Mouse (Mus musculus) NIH3T3 (cell line): ENCODE measurements around the gene Tfcp2.
"Not testable (repeated sequence)": the region's sequence is repeated elsewhere in the genome, so short reads cannot be mapped to it uniquely, and the experiment has no call there.

Experiments used
- DNase-seq: peaks from one replicate; pipeline ENCODE4 v3.0.0-alpha.2; 2012; ENCODE audit warnings: low read depth

Gene Tfcp2

GRCm38 (mm10) chr15:100556378-100556777 is 4.6 kb upstream of the Tfcp2 start:
- DNase-seq, result no peak

DNA sequence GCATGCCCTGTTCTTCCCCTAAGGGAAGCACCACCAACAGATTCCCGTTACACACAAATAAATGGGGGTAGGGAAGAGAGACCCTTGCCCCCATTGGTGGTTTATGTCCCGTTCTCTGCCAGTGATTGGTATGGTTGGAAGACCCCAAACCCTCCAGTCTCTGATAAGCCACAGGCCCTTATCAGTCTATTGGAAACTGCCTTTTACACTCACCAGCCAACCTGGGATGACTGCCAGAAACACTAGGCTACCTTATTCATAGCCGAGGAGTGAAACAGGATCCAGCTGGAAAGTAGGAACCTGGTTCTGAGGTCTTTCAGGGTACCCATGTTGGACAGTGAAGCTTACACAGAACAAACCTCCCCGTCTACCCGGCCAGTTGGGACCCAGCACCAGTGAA is 4.2 kb upstream of the Tfcp2 start:
- peak; percentile 59 for DNase-seq

- DNase-seq, result peak; percentile 50
These were observed 1.5 kb downstream of the Tfcp2 start for GRCm38 (mm10) chr15:100550280-100550679.

DNA sequence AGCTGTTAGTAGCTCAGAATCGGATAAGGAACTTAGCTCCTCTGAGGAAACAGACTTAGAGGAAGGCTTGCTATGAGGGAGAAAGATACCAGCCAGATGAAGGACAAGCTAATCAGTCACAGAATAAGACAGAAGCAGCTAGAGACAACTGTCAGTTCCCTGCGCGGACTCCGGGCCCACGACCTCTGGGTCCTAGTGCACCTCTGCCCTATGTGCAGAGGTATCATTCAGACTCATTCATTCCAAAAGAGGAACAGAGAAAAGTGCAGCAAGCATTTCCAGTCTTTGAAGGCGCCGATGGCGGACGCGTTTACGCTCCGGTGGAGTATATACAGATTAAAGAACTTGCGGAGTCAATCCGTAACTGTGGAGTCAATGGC is 8.2 kb downstream of the Tfcp2 start:
- DNase-seq, result not testable (repeated sequence)

DNA sequence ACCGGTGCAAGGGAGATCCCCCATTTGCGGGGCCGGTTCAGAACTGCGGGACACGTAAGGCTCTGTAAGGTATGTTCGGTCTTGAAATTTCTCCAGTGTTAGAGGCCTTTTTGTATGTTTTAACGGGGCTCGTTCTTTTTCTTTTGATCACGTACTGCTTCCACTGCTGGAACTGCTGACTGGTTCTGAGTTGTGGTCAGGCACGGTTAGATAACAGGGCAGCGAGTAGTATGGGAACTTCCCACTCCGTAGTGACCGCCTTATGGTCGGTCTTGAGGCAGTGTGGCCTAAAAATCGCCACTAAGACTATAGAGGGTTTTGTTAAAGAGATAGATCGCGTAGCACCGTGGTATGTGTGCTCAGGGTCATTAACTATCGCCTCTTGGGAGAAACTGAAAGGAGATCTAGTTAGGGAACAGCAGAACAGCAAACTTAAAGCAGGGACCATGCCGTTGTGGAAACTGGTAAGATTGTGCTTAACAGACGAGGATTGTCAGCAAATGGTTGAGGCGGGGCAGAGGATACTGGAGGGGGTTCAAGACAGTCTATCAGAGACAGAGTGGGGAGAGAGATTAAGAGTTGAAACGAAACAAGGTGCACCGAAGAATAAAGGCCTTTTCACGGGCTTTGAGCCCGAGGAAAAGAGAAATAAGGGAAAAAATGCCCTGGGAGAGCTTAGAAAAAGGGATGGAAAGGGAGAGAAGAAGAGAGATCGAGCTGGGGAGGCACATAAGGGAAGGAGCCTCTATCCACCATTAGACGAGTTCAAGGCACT is 8.7 kb downstream of the Tfcp2 start:
- DNase-seq, result not testable (repeated sequence)

GRCm38 (mm10) chr15:100541426-100541825 is 10.4 kb downstream of the Tfcp2 start:
- no peak for DNase-seq

- DNase-seq, result not testable (repeated sequence)
These were observed 10.8 kb downstream of the Tfcp2 start for GRCm38 (mm10) chr15:100541001-100541400.

DNA sequence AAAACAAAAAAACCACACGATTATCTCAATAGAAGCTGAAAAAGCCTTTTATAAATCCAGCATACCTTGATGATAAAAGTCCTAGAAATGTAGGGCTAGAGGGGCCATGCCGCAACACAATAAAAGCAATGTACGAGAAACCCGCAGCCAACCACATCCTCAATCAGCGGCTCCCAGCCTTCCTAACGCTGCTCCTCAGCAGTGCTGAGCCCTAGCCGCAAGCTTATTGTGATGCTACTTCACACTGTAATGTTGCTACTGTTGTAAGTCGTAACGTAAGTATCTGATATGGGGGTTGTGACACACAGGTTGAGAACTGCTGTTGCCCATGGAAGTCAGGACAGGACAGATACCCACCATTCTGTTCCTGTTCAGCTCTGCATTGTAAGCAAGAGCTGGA is 12.4 kb downstream of the Tfcp2 start:
- DNase-seq, result no peak

DNA sequence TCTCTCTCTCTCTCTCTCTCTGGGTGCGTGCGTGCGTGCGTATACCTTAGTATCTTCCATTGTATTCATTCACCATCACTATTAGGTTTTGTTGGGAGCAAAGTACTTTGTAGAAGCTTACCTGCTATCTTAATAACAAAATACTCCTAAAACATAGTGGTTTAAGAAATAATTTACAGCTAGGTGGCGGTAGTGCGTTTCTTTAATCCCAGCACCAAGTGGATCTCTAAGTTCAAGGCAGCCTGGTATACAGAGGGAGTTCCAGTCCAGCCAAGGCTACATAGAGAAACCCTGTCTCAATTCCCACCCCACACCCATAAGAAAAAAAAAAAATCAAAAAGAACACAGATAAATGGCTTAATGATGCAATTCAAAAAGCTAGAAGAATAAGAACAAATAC is 13.9 kb downstream of the Tfcp2 start:
- peak; percentile 79 for DNase-seq

GRCm38 (mm10) chr15:100527900-100528299 is 23.9 kb downstream of the Tfcp2 start:
- no peak for DNase-seq

GRCm38 (mm10) chr15:100525405-100525804 is 26.4 kb downstream of the Tfcp2 start:
- no peak for DNase-seq

DNA sequence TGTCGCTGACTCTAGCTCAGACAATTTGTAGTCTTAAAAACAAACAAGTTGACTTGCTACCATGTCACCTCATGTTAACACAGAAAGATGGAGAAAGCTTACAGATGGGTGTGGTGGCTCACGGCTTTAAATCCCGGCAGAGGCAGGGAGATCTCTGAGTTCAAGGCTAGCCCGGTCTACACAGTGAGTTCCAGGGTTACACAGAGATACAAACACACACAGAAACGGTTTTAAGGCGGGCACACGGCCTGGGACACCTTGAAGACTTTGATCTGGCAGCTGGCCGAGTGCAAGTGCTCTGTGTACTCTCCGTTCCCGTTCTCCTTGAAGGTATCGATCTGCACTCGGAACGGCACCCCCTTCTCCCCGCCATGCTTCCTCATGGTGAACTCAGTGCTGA is 31.5 kb downstream of the Tfcp2 start:
- DNase-seq, result no peak

- no peak for DNase-seq
These were observed 36.7 kb downstream of the Tfcp2 start for GRCm38 (mm10) chr15:100515121-100515520.

DNA sequence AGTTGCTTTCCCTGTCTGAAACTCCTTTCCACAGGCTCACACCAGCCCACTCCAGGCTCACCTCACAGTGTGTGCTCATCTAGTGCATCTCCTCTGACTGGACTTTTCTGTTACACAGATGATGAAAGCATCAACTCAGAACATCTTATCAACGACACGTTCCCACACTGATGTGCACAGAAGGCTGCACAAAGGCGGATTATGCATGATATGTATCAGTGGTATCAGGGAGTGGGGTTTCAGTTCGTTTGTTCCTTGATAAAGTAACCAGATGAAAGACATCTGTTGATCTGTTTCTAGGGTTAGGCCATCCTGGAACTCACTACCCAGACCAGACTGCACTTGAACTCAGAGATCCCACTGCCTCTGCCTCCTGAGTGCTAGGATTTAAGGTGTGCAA is 38.4 kb downstream of the Tfcp2 start:
- DNase-seq, result no peak

DNA sequence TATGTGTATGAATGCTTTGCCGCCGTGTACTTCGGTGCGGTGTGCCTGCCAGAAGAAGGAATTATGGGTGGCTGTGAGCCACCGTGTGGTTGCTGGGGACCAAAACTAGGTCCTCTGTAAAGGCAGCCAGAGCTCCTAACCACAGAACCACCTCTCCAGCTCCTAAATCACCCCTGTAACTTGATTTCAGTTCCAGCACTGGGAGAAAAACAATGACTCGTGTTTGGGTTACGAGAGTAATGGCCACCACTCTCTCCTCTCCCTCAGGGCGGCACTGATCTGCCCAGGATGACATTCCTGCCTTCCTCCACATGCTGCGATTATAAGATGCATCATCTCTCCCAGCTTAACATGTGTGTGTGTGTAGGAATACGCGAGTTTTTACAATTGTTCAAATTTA is 41.7 kb downstream of the Tfcp2 start:
- DNase-seq, result peak; percentile 52

- peak; percentile 51 for DNase-seq
These were observed 43.2 kb downstream of the Tfcp2 start for GRCm38 (mm10) chr15:100508454-100509167.

DNA sequence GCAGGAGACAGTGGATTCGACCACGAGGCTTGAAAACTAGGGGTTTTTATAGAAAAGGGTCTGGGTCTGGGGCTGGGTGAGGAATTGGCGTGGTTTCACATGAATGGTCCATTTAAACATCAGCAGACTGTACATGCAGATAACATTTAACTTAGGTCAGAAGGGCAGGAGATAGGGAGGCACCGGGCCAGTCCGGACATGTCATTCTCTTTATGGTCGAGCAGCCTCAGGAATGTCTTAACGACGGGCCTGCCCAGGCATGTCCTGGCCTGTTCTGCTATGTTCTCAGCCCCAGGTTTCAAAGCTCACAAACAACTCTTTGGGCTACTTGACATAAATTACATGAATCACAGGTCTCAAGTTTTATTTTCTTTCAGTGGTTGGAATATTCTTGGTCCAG is 52.3 kb downstream of the Tfcp2 start:
- not testable (repeated sequence) for DNase-seq

DNA sequence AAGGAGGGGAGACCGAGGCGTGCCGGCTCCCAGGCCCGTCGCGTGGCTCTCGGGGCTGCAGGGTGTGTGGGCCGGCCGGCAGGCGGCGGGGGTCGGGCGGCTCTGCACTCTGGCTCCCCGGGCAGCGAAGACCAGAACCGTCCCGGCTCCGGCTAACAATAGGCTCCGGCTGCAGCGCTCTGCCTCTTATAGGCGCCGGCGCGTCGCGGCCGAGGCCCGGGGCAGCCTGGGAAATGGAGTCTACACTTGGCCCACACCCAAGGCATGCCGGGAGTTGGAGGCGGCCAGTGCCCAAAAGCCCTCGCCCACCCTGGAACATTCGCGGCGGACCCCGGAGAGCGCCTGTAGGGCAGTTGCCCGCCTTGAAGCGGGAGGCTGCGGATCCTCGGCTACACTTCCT is 56.7 kb downstream of the Tfcp2 start, which contains the start of gene Csrnp2:
Gene Csrnp2 (minus strand): TSS at position 387 of the 400 bp plus-strand sequence.
- DNase-seq, result peak; percentile 98

- peak; percentile 67 for DNase-seq
These were observed 57.2 kb downstream of the Tfcp2 start for GRCm38 (mm10) chr15:100494647-100495046.

DNA sequence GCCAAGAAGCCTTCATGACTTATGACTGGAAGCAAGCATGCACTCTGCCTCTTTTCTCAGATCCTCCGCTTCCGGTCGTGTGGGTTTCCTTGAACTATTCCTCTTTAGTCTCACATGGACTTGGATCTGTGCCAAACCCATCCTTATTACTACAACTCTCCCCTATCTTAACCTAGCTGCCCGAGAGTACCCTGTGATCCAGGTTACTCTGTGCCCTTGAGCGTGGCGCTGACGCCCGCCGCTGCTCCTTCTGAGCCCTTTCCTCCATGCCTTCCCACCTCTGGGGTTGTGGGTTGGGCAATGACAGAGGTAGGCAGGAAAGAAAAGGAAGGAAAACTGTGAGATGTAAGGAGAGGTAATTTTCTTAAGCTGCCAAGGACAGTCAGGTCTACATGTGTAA is 59.8 kb downstream of the Tfcp2 start:
- no peak for DNase-seq

GRCm38 (mm10) chr15:100489263-100489662 is 62.5 kb downstream of the Tfcp2 start:
- no peak for DNase-seq

GRCm38 (mm10) chr15:100488297-100488696 is 63.5 kb downstream of the Tfcp2 start:
- DNase-seq, result not testable (repeated sequence)

DNA sequence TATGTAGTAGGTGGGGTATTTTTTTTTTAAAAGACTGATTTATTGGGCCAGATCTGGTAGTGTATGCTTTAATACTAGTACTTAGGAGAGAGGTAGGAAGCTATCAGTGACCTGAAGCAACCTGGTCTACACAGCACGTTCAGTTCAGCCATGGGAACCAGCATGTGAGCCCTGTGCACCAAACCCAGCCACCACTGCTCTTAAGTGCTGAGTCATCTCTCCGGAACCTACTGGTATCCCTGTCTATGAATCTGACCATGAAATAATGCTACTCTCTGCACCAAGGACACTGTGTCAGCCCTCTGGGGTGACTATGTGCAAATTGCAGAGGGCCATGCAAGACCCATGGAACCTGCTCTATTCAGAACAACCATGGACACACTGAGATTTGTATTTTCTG is 64.8 kb downstream of the Tfcp2 start:
- no peak for DNase-seq
